Mouse (Mus musculus) limb, embryonic 14.5 days (tissue): ENCODE measurements at regions not wholly inside any gene's neighbourhood (a gene's known extent, or its start where the extent isn't known, plus 50 kb on each side); places are given as distances from the start of the nearest gene placed in this dataset.

Experiments used
- ATAC-seq: fragments of 200-750 bp; cut with Nextera tagmentation; 2 replicates; pipeline ENCODE4 v1.8.0; 2017; ENCODE audit warnings: low read depth, moderate number of reproducible peaks, moderate TSS enrichment; ENCODE audit not compliant: low FRiP score
- DNase-seq: peaks from one replicate; pipeline ENCODE4 v3.0.0-alpha.2; 2015; ENCODE audit warnings: low spot score
- H3K27ac ChIP-seq: fragments of 300-500 bp; sonication (generic); replicated peaks from 2 replicates; pipeline ENCODE4 v1.5.1; 2014; ENCODE audit warnings: low read depth, mild to moderate bottlenecking, low read length, moderate library complexity, mixed read lengths
- H3K27me3 ChIP-seq: fragments of 300-500 bp; sonication (generic); 2 replicates; pipeline ENCODE4 v1.6.1; 2014; ENCODE audit warnings: low read length, mixed read lengths; ENCODE audit not compliant: control insufficient read depth, insufficient read depth
- H3K36me3 ChIP-seq: fragments of 300-500 bp; sonication (generic); 2 replicates; pipeline ENCODE4 v1.6.1; 2014; ENCODE audit warnings: mild to moderate bottlenecking, low read length, moderate library complexity, mixed read lengths; ENCODE audit not compliant: control insufficient read depth, insufficient read depth
- H3K4me1 ChIP-seq: fragments of 300-500 bp; sonication (generic); 2 replicates; pipeline ENCODE4 v1.6.1; 2014; ENCODE audit warnings: antibody characterized with exemption, low read length, mixed read lengths; ENCODE audit not compliant: control insufficient read depth, insufficient read depth
- H3K4me2 ChIP-seq: fragments of 300-500 bp; sonication (generic); replicated peaks from 2 replicates; pipeline ENCODE4 v1.6.1; 2014; ENCODE audit warnings: low read depth, mild to moderate bottlenecking, low read length, moderate library complexity; ENCODE audit not compliant: severe bottlenecking
- H3K4me3 ChIP-seq: fragments of 300-500 bp; sonication (generic); replicated peaks from 2 replicates; pipeline ENCODE4 v1.5.1; 2014; ENCODE audit warnings: low read length
- H3K9ac ChIP-seq: fragments of 300-500 bp; sonication (generic); 2 replicates; pipeline ENCODE4 v1.6.1; 2014; ENCODE audit warnings: mild to moderate bottlenecking, low read depth, low read length, moderate library complexity; ENCODE audit not compliant: severe bottlenecking
- H3K9me3 ChIP-seq: fragments of 300-500 bp; sonication (generic); 2 replicates; pipeline ENCODE4 v1.6.1; 2016; ENCODE audit warnings: low read length; ENCODE audit not compliant: control insufficient read depth
- POLR2A ChIP-seq: fragments of 200-500 bp; IDR thresholded peaks from 2 replicates; pipeline ENCODE4 v1.8.0; 2012; ENCODE audit warnings: inconsistent platforms, mild to moderate bottlenecking, moderate library complexity, borderline replicate concordance; ENCODE audit not compliant: insufficient read depth, insufficient read length; ENCODE audit errors: extremely low read depth
- WGBS: fragments of 180-500 bp; shearing (Covaris S2); extraction: QIAGEN DNeasy Blood & Tissue Kit; methylation state at CpG from one replicate; pipeline ENCODE4 v1.1.7; 2014; 5-methylcytosine and 5-hydroxymethylcytosine counted together

DNA sequence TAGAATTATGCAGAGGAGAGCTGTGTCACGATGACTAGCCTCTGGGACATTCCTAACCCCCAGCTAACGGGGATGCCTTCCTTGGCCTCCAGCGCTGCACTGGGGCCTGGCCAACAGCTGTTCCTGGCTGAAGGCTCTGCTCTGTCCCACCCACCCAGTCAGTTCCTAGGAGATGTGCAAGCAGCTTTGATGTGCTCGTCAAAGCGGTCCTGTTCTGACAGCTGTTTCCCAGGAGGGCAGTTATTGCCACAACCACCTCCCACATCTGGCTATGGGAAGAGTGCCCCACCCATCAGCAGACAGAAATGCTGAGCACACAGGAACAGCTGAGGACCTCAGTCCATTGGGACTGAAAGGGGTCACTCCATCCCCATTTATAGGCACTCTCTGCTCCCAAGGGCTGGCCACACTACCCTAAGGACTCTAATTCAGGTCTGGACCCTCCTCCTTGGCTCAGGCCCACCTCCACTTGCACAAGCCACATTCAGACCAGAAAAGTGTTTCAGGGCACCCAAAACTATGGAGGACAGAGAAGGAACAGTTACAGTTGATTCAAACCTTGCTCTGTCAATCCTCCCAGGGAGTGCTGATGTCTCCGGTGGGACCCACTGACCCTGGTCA, 75.2 kb downstream of the Zfp36l2 start:
- DNase-seq (peak; percentile 82), ATAC-seq (peak; percentile 81)
- H3K36me3 ChIP-seq: no peaks in the 10 kb centered on the region
- no peak overlapping the region for H3K9ac ChIP-seq
- H3K9me3 ChIP-seq: no peaks in the 10 kb centered on the region
- H3K27me3 ChIP-seq: no peaks in the 10 kb centered on the region
- H3K4me1 ChIP-seq: peaks cover 28% of the 10 kb centered on the region
- no peak overlapping the region; the same call in 1 of the 2 replicates for H3K4me2 ChIP-seq
- peak overlapping the region; percentile 72 for H3K27ac ChIP-seq
- no peak overlapping the region for H3K4me3 ChIP-seq
- WGBS: 17% methylated on average over 6 of the region's 6 CpGs
- TF ChIP-seq POLR2A: no peak

DNA sequence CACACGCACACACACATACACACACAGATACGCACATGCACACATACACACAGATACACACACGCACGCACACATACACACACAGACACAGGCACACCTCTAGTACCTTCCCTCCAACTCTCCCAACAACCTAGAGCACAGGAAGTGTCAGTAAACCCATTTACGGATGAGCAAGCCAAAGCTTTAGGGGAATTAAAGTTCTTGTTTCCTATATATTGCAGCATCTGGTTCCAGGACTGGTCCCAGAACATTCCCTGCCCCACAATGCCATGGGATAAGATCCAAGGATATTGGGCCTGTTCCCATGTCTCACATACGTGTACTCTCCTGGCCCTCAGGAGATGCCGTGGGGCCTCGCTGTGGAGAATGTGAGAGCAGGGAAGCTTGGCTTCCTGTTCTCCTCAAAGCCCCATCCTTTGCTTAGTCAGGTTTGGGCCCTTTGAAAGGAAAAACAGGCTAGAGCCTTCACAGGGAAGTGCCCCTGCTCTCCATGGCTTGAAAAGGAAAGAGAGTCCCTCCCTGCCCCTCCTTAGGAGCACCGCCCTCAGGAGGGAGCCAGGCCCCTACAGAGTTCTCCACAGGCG, 75.9 kb downstream of the Zfp36l2 start:
- 54% methylated on average over 9 of the region's 10 CpGs for WGBS
- DNase-seq: no peak
- no peak for ATAC-seq

DNA sequence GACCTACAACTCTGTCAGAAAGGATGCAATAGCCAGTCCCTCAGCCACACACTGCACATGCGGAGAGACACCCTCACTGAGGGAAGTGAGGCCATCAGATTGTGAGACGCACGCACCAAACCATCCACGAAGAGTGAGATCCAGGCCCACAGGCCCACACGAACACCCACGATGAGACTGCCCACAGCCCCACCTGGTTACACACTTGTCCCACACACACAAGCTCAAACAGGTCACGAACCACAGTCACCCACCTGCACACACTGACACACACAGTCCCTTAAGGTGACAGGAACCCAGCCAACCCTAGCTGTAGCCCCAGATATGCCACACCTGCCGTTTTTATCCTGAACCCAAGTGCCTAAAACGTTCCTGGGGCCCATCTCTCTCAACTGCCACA, 76.8 kb downstream of the Zfp36l2 start:
- TF ChIP-seq POLR2A: no peak
- no peak overlapping the region for H3K27ac ChIP-seq
- H3K4me1 ChIP-seq: peaks cover 28% of the 10 kb centered on the region
- no peaks in the 10 kb centered on the region for H3K27me3 ChIP-seq
- H3K9me3 ChIP-seq: no peaks in the 10 kb centered on the region
- H3K9ac ChIP-seq: no peak overlapping the region
- H3K4me3 ChIP-seq: no peak overlapping the region
- no peak overlapping the region for H3K4me2 ChIP-seq
- DNase-seq: no peak
- no peaks in the 10 kb centered on the region for H3K36me3 ChIP-seq
- ATAC-seq: no peak
- 79% methylated on average over 9 of the region's 9 CpGs for WGBS

More for the DNA sequence above, 75.9 kb downstream of the Zfp36l2 start:
- Histone ChIP-seq H3K36me3 (no peaks in the 10 kb centered on the region), H3K4me1 (peaks cover 28% of the 10 kb centered on the region), H3K27me3 (no peaks in the 10 kb centered on the region), H3K9ac (no peak overlapping the region), H3K4me3 (no peak overlapping the region), H3K4me2 (no peak overlapping the region; the same call in 1 of the 2 replicates), H3K9me3 (no peaks in the 10 kb centered on the region), H3K27ac (peak overlapping the region; percentile 72)
- no peak for TF ChIP-seq POLR2A

DNA sequence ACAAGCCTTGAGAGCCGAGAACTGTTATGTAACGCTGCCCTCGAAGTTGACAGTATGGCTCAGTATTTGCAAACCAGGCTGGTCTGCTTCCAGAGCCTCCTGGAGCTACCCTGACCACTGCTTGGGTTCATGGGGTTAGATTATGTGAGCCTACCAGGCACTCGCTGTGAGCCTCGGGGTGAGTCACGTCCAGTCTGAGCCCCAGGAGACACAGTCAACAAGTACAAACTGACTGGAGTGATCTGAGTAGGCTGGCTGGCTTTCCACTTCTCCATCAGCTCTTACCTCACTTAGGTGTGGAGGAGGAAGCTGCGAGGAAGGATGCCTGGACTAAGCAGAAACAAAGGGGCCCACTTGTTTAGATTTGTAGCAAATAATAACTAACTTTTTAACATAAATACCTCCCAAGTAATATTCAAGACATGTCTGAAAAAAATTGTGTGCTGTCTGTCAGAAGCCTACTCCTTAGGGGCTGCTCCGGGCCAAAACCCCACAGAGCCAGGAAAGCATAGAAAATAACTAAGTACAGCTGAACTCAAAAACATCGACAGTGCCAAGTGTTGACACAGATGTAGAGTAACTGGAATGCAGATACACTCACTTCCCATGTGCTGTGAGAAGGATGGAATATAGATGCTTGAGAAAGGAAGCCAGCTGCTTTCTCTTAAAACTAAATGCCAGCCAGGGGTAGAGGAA, 77.6 kb downstream of the Zfp36l2 start:
- H3K27me3 ChIP-seq: no peaks in the 10 kb centered on the region
- no peaks in the 10 kb centered on the region for H3K36me3 ChIP-seq
- H3K9ac ChIP-seq: no peak overlapping the region
- peaks cover 24% of the 10 kb centered on the region for H3K4me1 ChIP-seq
- H3K9me3 ChIP-seq: no peaks in the 10 kb centered on the region
- H3K27ac ChIP-seq: no peak overlapping the region
- ATAC-seq: no peak
- H3K4me2 ChIP-seq: no peak overlapping the region
- H3K4me3 ChIP-seq: no peak overlapping the region
- DNase-seq: peak; percentile 53
- TF ChIP-seq POLR2A: no peak
- 70% methylated on average over 9 of the region's 9 CpGs for WGBS

DNA sequence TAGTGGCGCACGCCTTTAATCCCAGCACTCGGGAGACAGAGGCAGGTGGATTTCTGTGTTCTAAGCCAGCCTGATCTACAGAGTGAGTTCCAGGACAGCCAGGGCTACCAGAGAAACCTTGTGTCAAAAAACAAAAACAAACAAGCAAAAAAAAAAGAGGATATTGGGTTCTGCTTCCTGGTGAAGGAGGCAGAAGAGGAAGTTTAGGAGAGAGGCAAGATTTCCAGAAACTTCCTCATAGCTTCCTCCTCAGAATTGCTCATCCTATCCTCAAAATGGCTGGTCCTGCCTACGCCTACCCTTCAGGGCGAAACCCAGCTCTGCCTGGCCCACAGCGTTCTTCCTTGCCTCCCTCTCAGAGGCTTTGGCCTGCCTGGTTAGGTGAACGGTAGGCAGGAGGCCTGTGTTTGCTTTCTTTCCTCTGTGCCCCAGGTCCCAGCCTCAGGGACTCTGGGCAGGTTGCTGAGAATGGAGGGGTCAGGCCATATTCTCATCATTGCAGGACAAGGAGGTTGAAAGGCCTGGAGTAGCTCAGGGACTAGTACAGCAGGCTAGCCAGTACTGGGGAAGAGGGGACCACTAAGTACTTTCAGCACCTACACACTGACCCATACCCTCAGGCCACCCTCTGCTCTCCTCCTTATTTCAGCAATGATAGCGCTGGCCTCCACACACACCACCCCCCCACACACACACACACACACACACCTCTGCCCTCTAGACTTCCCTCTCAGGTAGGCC, 79.6 kb downstream of the Zfp36l2 start:
- H3K4me2 ChIP-seq: no peak overlapping the region
- ATAC-seq: no peak
- H3K36me3 ChIP-seq: no peaks in the 10 kb centered on the region
- no peak overlapping the region for H3K9ac ChIP-seq
- 84% methylated on average over 8 of the region's 8 CpGs for WGBS
- no peaks in the 10 kb centered on the region for H3K27me3 ChIP-seq
- no peak for DNase-seq
- TF ChIP-seq POLR2A: no peak
- H3K9me3 ChIP-seq: no peaks in the 10 kb centered on the region
- H3K27ac ChIP-seq: no peak overlapping the region
- no peak overlapping the region for H3K4me3 ChIP-seq
- peaks cover 26% of the 10 kb centered on the region for H3K4me1 ChIP-seq
